Mouse (Mus musculus): Measurements from ENCODE around the gene Gm5934.
"Not testable (repeated sequence)": the region's sequence is repeated elsewhere in the genome, so short reads cannot be mapped to it uniquely, and the experiment has no call there.

The Gm5934 gene

GRCm38 (mm10) chrX:24500660-24501059 lies at the start of gene Gm5934:
Gene Gm5934, minus strand, starts transcription at chrX:24500760.
- not testable (repeated sequence) for DNase-seq

Measured in layer of hippocampus, adult 9-11 months (tissue).